8 mouse cellular contexts compared by ENCODE assay signal in the genomic region with DNA sequence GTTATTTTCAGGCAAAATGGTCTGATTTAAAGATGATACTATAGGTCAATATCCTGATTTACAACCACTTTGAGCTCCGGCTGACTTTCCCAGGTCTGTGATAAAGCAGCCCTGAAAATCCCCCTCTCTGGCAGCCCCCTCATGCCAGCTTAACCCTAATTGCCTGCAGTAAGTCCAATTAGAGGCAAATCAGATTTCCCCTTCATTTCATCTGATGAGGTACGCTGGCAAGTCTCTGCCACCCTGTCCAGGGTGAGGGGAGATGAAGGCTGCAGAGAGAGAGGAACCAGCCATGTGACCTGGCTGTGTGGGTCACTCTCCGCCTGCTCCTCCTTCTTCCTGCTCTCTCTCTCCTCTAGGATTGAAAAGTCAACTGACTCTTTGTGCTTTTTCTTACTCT.
DNase-seq lines count a peak whose midpoint lies in the region; ATAC-seq lines count a peak whose summit lies in the region.

No protein-coding gene starts in this region.

- H3K4me3 ChIP-seq in hindbrain, embryonic 16.5 days (ENCODE audit: low read length) = no peak overlapping the region
- no peak overlapping the region for H3K4me3 ChIP-seq in hindbrain, embryonic 12.5 days
- H3K4me3 ChIP-seq in midbrain, embryonic 10.5 days = no peak overlapping the region
- H3K4me3 ChIP-seq in midbrain, embryonic 13.5 days (replicated peaks) = no peak overlapping the region
- no peak overlapping the region for H3K4me3 ChIP-seq in forebrain, embryonic 15.5 days

- WGBS in hindbrain, embryonic 16.5 days = 68% methylated on average over 3 of the region's 3 CpGs
- 76% methylated on average over 3 of the region's 3 CpGs for WGBS in hindbrain, embryonic 12.5 days
- WGBS in midbrain, embryonic 10.5 days = 68% methylated on average over 3 of the region's 3 CpGs
- WGBS in midbrain, embryonic 13.5 days = 66% methylated on average over 3 of the region's 3 CpGs
- WGBS in forebrain, embryonic 15.5 days = 31% methylated on average over 3 of the region's 3 CpGs

- H3K9ac ChIP-seq in hindbrain, embryonic 16.5 days (ENCODE audit: low read depth, low read length) = no peak overlapping the region
- H3K9ac ChIP-seq in hindbrain, embryonic 12.5 days = no peak overlapping the region; the same call in 1 of the 2 replicates
- H3K9ac ChIP-seq in midbrain, embryonic 13.5 days (replicated peaks) = no peak overlapping the region
- no peak overlapping the region for H3K9ac ChIP-seq in forebrain, embryonic 15.5 days (replicated peaks)

- no peak overlapping the region for H3K27ac ChIP-seq in hindbrain, embryonic 16.5 days (ENCODE audit: low read depth, low read length)
- no peak overlapping the region for H3K27ac ChIP-seq in hindbrain, embryonic 12.5 days
- H3K27ac ChIP-seq in midbrain, embryonic 10.5 days (replicated peaks) = peak overlapping the region; percentile 52; the same call in 1 of the 2 replicates
- no peak overlapping the region for H3K27ac ChIP-seq in midbrain, embryonic 13.5 days
- H3K27ac ChIP-seq in forebrain, embryonic 15.5 days (replicated peaks) = no peak overlapping the region

- H3K27me3 ChIP-seq in hindbrain, embryonic 16.5 days (replicated peaks; ENCODE audit: control insufficient read depth, insufficient read depth, low read length) = no peaks in the 10 kb centered on the region
- no peaks in the 10 kb centered on the region for H3K27me3 ChIP-seq in hindbrain, embryonic 12.5 days
- peaks cover 36% of the 10 kb centered on the region for H3K27me3 ChIP-seq in midbrain, embryonic 10.5 days (ENCODE audit: low read depth, poor library complexity, severe bottlenecking)
- H3K27me3 ChIP-seq in midbrain, embryonic 13.5 days = peaks cover 13% of the 10 kb centered on the region
- H3K27me3 ChIP-seq in forebrain, embryonic 15.5 days = no peaks in the 10 kb centered on the region

- H3K4me1 ChIP-seq in hindbrain, embryonic 16.5 days (ENCODE audit: control insufficient read depth, insufficient read depth, low read depth, low read length) = peaks cover 7% of the 10 kb centered on the region
- peaks cover 19% of the 10 kb centered on the region for H3K4me1 ChIP-seq in hindbrain, embryonic 12.5 days
- H3K4me1 ChIP-seq in midbrain, embryonic 10.5 days = peaks cover 39% of the 10 kb centered on the region
- H3K4me1 ChIP-seq in midbrain, embryonic 13.5 days (replicated peaks) = peaks cover 30% of the 10 kb centered on the region
- H3K4me1 ChIP-seq in forebrain, embryonic 15.5 days = peaks cover 27% of the 10 kb centered on the region

- DNase-seq in midbrain, embryonic 10.5 days (ENCODE audit: low spot score) = no peak
- peak; percentile 93 for DNase-seq in retina, postnatal 1 day
- DNase-seq in urinary bladder, adult 2 months (ENCODE audit: low spot score) = no peak

- no peaks in the 10 kb centered on the region for H3K9me3 ChIP-seq in hindbrain, embryonic 16.5 days (ENCODE audit: control insufficient read depth, low read length)
- H3K9me3 ChIP-seq in hindbrain, embryonic 12.5 days (replicated peaks) = no peaks in the 10 kb centered on the region
- H3K9me3 ChIP-seq in midbrain, embryonic 10.5 days (replicated peaks) = no peaks in the 10 kb centered on the region
- H3K9me3 ChIP-seq in midbrain, embryonic 13.5 days = no peaks in the 10 kb centered on the region
- no peaks in the 10 kb centered on the region for H3K9me3 ChIP-seq in forebrain, embryonic 15.5 days

- no peaks in the 10 kb centered on the region for H3K36me3 ChIP-seq in hindbrain, embryonic 16.5 days (ENCODE audit: control insufficient read depth, insufficient read depth, low read length)
- no peaks in the 10 kb centered on the region for H3K36me3 ChIP-seq in hindbrain, embryonic 12.5 days
- H3K36me3 ChIP-seq in midbrain, embryonic 10.5 days = no peaks in the 10 kb centered on the region
- no peaks in the 10 kb centered on the region for H3K36me3 ChIP-seq in midbrain, embryonic 13.5 days
- no peaks in the 10 kb centered on the region for H3K36me3 ChIP-seq in forebrain, embryonic 15.5 days

- 0 out of 2 replicates have a peak, but pooled peaks have one; percentile 13 for ATAC-seq in hindbrain, embryonic 16.5 days
- no peak for ATAC-seq in hindbrain, embryonic 12.5 days (ENCODE audit: low FRiP score)
- no peak for ATAC-seq in midbrain, embryonic 13.5 days
- ATAC-seq in forebrain, embryonic 15.5 days (replicated peaks) = peak; percentile 34; the same call in 1 of the 2 replicates
- no peak for ATAC-seq in erythroblast, adult 5-6 weeks (replicated peaks; ENCODE audit: low FRiP score, poor library complexity, severe bottlenecking)

- no peak overlapping the region for H3K4me2 ChIP-seq in hindbrain, embryonic 16.5 days (ENCODE audit: low read length)
- no peak overlapping the region for H3K4me2 ChIP-seq in hindbrain, embryonic 12.5 days (replicated peaks)
- no peak overlapping the region for H3K4me2 ChIP-seq in midbrain, embryonic 13.5 days (replicated peaks)
- H3K4me2 ChIP-seq in forebrain, embryonic 15.5 days (replicated peaks) = no peak overlapping the region

Comparison
In these comparisons a context has a peak if more than half of its experiments do, and no peak if none do; other contexts are left out.
1. ATAC-seq: peak in hindbrain, embryonic 16.5 days (single experiment) and forebrain, embryonic 15.5 days (single experiment); none in hindbrain, embryonic 12.5 days (single experiment), midbrain, embryonic 13.5 days (single experiment) and erythroblast, adult 5-6 weeks (single experiment).